Mouse (Mus musculus) liver, adult (tissue): ENCODE data around the gene Myh13.

ENCODE experiments used
- GATA4 ChIP-seq: IDR thresholded peaks from 2 replicates; pipeline ENCODE4 v1.6.1; 2014; ENCODE audit warnings: mild to moderate bottlenecking, low read length; ENCODE audit not compliant: insufficient replicate concordance

Myh13 gene

DNA sequence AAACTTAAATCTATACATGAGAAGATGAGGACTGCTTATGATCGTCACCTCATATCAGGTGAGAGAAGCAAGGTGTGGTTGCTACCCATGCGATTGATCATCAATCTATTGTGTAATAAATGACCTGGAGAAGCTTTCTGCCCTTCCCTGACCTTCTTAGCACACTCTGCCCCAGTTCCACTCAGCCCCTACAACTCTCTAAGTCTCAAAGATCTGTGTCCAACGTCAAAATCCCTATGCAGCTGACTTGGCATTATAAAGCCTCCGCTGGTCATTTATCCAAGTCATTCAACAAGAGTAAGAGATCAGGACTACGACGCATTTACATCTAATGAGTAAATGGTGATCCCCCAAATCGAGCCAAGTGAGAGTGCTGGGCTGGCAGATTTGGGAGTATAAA, at the start of gene Myh13:
Gene Myh13 (plus strand): TSS at position 301 of the 400 bp plus-strand sequence.
- TF ChIP-seq GATA4 = no peak

DNA sequence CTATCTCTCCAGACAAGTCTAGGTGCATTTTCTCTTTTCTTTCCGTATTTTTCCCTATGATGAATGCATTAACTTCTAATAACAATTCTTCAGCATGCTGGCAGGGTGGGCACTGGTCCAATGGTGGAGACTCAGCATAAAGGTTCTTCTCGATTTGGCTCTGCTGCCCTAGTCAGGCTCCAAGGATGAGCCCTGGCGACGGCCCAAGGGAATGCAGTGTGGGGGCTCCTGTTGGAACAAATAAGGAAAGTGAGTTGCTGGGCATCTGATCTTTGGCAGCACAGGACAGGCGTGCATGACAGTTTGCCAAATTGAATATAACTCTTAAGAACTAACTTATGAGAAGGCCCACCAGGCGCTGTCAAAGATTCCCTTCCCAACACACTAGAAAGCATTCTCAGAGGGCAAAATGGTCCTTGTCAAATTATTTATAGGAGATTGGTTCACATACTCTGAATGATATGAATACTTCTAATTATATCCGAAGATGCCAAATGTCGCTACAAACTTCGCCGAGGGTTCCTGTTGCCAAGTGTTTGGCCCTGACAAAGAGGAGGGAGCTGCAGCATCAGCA, 44.8 kb upstream of the Myh13 start, which contains the start of gene Myh8:
Gene Myh8 (plus strand): TSS at position 524 of the 574 bp plus-strand sequence.
- TF ChIP-seq GATA4 = no peak

DNA sequence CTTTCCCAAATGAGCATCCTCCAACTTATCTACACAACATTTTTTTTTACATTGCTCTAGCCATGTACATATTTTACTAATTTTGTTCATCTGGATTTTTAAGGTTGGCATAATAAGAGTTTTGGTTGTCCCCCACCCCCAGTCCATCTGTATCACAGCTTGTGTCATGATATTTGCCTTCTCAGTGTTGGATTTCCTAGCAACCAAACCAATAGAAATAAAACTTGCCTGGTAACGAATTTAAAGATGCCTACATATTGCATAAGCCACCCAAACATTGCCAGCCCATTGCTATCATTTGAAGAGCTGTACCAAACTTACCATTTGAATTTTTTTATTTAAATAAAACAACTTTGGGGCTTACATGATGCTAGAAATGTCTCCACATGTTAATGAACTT, 28.0 kb upstream of the Myh13 start:
- TF ChIP-seq GATA4 = no peak

DNA sequence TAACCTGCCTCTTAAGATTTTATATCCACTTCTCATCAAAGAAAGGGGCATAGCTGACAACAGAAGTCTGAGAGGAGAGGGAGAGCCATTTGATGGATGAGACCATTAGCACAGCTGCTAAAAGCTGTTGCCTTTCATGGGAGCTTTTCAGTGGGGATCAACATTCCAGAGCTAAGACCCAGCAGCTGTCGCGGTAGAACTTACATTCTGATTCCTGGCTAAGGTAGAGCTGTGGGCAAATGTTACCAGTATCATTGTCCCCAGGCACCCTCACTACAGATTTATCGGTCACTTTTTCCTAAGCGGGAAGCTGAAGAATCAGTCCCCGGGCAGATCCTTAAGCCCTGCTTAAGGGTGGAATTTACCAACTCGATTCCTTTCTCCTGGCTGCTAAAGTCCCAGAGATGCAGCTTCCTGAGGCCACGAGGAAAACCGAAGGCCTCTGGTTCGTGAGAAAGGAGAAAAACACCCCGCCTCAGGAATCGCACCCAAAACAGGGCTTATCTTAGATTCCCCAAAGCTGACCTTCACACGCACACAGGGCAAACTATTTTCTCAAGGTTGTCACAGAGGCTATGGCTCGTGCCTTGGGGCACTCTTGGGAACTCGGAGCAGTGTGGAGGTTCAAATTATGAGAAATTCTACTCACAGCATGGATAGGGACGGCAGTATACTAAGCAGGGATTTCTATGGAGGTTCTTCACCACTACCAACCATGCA, 7.6 kb upstream of the Myh13 start:
- no peak for TF ChIP-seq GATA4

DNA sequence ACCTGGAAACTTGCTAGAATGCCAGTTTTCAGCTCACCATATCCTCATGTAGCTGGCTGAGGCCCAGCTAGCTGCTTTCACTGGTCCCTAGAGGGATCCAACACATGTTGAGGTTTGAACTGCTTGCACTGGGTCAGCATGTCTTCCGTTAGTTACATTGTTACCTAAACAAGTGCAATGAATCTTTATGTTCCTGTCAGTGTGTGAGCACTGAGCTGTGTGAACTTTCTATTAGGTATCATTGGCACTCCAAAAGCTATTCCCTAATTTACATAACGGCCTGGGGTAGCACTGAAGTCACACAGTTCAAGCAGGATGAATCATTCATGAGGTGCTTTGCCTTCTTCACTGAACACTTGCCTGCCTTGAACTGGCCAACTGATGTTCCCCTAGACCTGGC, 5.1 kb downstream of the Myh13 start:
- no peak for TF ChIP-seq GATA4

DNA sequence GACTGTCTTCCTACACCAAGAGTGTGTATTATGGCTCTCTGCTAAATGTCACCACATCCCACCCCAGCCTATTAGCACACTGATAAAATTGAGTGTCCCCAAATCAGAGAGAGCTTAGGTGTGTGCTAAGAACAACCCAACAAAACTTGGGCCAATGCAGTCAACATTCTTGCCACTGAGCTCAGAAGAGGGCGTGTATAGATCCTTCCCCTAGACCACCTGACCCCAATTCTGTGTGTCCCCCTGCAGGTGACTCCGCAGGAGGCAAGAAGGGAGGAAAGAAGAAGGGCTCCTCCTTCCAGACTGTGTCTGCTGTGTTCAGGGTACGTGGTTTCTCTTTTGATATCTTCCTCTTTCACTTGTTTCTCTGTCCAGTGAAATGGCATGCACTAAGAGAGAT, 23.1 kb downstream of the Myh13 start:
- TF ChIP-seq GATA4 = no peak

DNA sequence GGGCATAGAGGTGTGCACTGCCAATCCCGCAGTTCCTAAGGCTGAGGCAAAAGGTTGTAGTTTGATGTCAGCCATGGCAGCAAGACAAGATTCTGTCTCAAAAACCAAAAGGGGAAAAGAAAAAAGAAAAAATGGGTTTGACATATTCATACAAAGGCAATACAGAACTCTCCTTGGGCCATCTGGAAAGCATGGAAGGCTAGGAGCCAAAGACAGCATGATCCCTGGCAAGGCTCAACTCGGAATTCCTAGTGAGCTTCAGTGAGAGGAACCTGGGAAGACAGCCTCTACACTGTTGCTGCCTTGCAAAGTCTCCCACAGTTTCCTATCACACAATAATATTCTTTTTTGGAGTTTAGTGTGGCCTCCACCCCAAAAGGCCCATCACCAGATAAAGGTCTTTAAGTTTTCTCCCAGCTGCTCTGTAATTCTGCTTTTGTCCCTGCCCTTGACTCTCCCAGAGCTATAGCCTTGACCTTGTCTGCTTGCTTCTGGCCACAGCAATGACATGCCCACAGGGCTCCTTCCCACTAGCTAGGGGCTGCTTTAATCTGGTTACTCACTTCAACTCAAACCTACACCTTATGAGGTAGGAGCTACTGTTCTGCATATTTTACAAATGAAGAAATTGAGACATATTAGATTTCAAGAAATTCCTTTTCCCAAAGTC, 23.9 kb downstream of the Myh13 start:
- no peak for TF ChIP-seq GATA4

DNA sequence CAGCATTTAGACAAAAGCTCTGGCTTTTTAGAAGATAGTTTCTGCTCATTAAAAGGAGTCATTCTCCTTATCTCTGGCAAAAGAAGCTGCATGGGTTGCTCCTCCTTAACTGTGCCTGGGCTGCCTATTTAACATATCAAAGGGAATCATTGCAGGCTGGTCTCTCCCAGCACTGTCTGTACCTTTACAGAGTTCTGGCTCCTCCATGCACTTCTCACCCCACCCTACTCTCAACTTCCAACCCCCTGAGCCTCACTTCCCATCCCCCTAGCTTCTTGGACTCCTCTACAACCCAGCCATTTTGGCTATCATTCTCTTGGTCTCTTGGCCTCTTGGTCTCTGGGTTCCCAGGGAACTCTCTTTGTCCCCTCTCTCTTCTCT, 24.4 kb downstream of the Myh13 start:
- TF ChIP-seq GATA4 = no peak

DNA sequence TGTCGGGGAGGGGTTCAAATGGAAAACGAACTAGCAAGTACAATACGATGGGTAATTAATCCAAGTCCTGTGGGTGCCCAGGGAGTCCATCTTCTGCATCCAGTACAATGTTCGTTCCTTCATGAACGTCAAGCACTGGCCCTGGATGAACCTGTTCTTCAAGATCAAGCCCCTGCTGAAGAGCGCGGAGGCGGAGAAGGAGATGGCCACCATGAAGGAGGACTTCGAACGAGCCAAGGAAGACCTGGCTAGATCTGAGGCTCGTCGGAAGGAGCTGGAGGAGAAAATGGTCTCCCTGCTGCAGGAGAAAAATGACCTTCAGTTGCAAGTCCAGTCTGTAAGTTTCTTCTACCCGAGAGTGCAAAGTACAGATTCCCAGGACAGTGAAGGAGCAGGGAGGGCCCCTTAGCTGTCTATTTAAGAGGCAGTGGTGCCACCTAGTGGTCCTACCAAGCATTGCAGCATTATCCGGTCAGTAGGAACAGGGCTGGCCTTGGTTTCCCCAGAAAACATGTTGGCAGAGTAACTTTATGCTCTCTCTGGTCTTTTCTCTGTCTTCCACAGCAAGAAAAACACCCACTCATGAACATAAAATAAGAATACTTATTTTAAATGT, 28.8 kb downstream of the Myh13 start:
- no peak for TF ChIP-seq GATA4

DNA sequence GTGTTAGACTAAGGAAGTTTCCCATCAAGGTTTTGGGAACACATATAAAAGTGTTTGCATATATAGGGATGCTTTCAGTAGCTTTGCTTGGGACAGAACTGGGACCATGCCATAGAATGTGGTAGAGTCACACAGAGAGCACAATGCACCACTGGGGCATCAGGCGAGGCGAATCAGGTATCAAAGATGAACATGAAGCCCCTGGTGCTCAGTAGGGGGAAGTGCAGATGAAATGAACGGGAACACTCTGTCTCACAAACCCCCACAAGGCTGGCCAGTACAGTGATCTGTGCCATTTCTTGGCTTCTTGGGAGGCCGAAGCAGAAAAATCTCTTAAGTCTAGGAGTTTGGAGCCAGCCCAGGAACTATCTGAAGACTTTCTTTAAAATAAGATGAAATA, 31.6 kb downstream of the Myh13 start:
- TF ChIP-seq GATA4 = no peak

DNA sequence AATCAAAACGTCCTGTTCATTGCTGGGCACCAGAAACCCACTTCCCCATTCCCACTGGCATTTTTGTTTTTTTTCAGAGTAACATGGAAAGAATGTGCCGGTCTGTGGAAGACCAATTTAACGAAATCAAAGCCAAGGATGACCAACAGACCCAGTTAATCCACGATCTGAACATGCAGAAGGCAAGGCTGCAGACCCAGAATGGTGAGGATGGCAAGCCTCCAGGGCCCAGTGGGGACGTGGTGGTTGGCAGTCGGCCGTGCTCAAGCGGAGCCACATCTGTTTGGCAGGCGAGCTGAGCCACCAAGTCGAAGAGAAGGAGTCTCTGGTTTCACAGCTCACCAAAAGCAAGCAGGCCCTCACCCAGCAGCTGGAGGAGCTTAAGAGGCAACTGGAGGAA, 36.6 kb downstream of the Myh13 start:
- TF ChIP-seq GATA4 = no peak

DNA sequence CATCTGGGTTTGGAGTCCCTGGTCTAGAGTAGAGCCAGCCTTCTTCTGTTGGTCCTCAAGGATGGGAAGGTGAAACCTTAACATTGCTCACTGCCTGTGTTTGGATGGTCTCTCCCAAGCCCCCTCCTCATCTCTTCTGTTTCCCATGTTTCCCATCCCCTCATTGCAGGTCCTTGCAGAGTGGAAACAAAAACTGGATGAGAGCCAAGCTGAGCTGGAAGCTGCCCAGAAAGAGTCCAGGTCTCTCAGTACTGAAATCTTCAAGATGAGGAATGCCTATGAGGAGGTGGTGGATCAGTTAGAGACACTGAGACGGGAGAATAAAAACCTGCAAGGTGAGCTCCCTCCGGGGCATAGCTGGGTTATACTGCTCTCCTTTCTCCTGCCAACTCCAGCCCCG, 40.8 kb downstream of the Myh13 start:
- no peak for TF ChIP-seq GATA4

DNA sequence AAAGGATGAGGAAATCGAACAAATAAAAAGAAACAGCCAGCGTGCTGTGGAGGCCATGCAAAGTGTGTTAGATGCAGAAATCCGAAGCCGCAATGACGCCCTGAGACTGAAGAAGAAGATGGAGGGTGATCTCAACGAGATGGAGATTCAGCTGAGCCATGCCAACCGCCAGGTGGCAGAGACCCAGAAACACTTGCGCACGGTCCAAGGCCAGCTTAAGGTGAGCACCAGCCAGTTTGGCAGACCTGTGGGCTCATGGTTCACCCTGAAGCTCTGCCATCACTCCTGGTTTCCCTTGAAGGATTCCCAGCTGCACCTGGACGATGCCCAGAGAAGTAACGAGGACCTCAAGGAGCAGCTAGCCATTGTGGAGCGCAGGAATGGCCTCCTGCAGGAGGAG, 43.1 kb downstream of the Myh13 start:
- TF ChIP-seq GATA4 = no peak

DNA sequence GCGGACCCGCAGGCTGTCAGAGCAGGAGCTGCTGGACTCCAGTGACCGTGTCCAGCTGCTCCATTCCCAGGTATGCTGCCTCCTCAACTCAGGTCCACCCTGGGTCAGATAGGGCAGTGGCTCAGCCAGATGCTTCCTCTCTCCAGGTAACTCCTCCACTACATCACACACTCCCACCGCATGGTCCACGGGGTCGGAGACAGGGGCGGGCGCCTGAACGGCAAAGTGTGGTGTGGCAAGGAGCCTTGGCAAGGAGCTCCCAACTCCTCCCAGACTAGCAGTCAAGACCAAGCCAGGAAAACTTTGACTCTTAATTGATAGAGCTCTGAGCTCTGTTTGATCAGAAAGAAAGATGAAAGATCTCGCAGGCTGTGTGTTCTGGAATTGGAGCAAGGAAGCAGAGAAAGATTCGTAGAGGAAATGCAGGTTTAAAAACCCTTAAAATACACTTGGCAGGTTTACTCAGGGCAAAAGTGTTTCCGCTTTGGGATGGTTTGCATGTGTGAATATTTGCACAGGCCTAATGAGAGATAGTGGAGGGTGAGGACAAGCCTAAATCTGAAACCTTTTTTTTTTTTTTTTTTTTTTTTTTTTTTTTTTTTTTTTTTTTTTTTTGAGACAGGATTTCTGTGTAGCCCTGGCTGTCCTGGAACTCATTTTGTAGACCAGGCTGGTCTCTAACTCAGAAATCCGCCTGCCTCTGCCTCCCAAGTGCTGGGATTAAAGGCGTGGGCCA, 43.7 kb downstream of the Myh13 start:
- TF ChIP-seq GATA4 = no peak

DNA sequence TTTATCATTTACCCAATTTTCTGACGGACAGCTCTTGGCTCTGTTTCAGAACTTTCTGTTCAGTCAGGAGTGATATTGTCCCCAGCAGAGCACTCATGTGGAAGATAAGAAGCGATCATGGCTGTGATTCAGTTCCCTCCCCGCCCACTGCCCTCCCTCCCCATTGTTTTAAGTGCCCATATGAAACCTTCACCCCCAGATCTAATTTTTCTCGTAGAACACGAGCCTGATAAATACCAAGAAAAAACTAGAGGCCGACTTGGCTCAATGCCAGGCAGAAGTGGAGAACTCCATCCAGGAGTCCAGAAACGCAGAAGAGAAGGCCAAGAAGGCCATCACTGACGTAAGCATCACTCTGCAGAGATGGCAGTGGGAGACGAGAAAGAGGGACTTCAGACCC, 45.5 kb downstream of the Myh13 start:
- no peak for TF ChIP-seq GATA4
